In the genomic region with DNA sequence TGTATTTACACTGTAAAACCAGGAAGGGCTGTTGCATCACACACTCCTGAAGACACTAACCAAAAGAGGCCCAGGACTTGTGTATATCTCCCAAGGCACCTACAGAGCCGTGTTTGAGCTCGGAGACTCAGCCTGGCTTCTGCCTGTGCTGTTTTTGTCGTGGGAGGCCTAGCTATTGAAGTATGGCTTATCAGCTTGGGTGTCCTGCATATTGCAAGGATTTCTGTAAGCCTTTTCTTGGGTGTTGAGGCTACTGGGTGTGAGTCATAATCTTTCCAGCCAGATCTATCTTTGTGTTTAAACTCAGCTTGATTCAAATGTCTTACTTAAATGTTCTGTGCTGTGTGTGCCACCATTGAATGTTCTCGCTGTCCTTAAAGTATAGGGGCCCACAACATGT, we compare ENCODE assay signal across 27 mouse cellular contexts. TPM values are rescaled to one million over a fixed set of nuclear protein-coding genes. Genes with fewer than 3 reads are reported as not detected.
DNase-seq lines count a peak whose midpoint lies in the region; ATAC-seq and TF ChIP-seq lines count a peak whose summit lies in the region.
"Had no signal": no experiment of that assay in that cellular context is flagged by ENCODE, and none has a peak within 500 bp of the region (broad histone marks: within the 10 kb centered on the region; RNA-seq: fewer than 3 reads in every experiment).

No protein-coding gene starts in this region.

- peak overlapping the region; percentile 44; the same call in 1 of the 2 replicates for H3K27ac ChIP-seq in left cerebral cortex, adult 2 months
- H3K27ac ChIP-seq: embryonic facial prominence, embryonic 10.5 days; embryonic facial prominence, embryonic 12.5 days; forebrain, embryonic 10.5 days; forebrain, embryonic 12.5 days had no signal

- DNase-seq in frontal cortex, postnatal 14 days (ENCODE audit: low spot score in 2 of 2), result no peak
- DNase-seq in left cerebral cortex, adult 2 months (ENCODE audit: extremely low spot score in 1 of 2, low spot score in 2 of 2), result no peak
- no peak for DNase-seq in left cerebral cortex, adult 18-20 months (ENCODE audit: low spot score in 2 of 2)
- peak; percentile 40 to 43 for DNase-seq in right cerebral cortex, adult 2 months (ENCODE audit: low spot score in 2 of 2)
- no peak for DNase-seq in right cerebral cortex, postnatal 25 days
- DNase-seq in telencephalon, adult 2 months (ENCODE audit: low read depth, low spot score), result peak; percentile 56
- DNase-seq: adrenal gland, adult 2 months; adrenal gland, postnatal 10 days; adrenal gland, postnatal 25 days; B cell, adult 2 months; cerebellum, adult 11-12 months; cerebellum, adult 2 months; cerebellum, adult 9-10 months; cerebellum, postnatal 10 days; cerebellum, postnatal 25 days had no signal

- no peak for TF ChIP-seq CTCF in left cerebral cortex, adult 2 months (IDR thresholded peaks at IDR 0.05)

- peak; percentile 64 for ATAC-seq in frontal cortex, adult (ENCODE audit: low TSS enrichment)
- ATAC-seq in erythroblast, adult 5-6 weeks (replicated peaks; ENCODE audit: low FRiP score, poor library complexity, severe bottlenecking), result no peak
- ATAC-seq: CD4-positive, CD25-positive, alpha-beta regulatory T cell, adult 4 months; forebrain, embryonic 14.5 days; forebrain, embryonic 16.5 days had no signal

- no peak overlapping the region for H3K4me3 ChIP-seq in left cerebral cortex, adult 2 months
- H3K4me3 ChIP-seq: embryonic facial prominence, embryonic 10.5 days; embryonic facial prominence, embryonic 12.5 days; erythroblast, embryonic 14.5 days; forebrain, embryonic 10.5 days; forebrain, embryonic 12.5 days had no signal

- intact Hi-C loops in left cerebral cortex, adult 2 months (cut with DNase I), result no loop called here

RNA-seq across cellular contexts. Expression of a gene that starts 19.0 kb away (rescaled TPM):
- total RNA-seq in left cerebral cortex, adult 2 months (2021), result 10 to 100 TPM; 26.4 to 27.8 TPM
- 10 to 100 TPM; 27.0 to 27.4 TPM for total RNA-seq in left cerebral cortex, adult 18-20 months (2021)
- 3.1 and 3.3 TPM in 2 replicates for total RNA-seq in erythroblast, adult 5-6 weeks (2015; ENCODE audit: low replicate concordance)
- 1.5 and 6.2 TPM in 2 replicates for total RNA-seq in erythroblast, adult 5-6 weeks (2017; ENCODE audit: low replicate concordance)

RNA-seq across cellular contexts. Expression of a gene that starts 45.6 kb away (rescaled TPM):
- total RNA-seq in left cerebral cortex, adult 2 months (2021), result 1 to 10 TPM; 9.5 to 9.8 TPM
- total RNA-seq in left cerebral cortex, adult 18-20 months (2021), result 10 to 100 TPM in 1 of 2 experiments, 1 to 10 TPM in 1; 9.0 to 11.4 TPM
- total RNA-seq in erythroblast, adult 5-6 weeks (2015; ENCODE audit: low replicate concordance), result 501 and 553 TPM in 2 replicates
- 1,057 and 1,255 TPM in 2 replicates for total RNA-seq in erythroblast, adult 5-6 weeks (2017; ENCODE audit: low replicate concordance)

RNA-seq across cellular contexts. Expression of a gene that starts 45.8 kb away (rescaled TPM):
- total RNA-seq in left cerebral cortex, adult 2 months (2021), result under 1 TPM; 0.44 to 0.86 TPM
- total RNA-seq in left cerebral cortex, adult 18-20 months (2021), result under 1 TPM; 0.21 to 0.46 TPM
- not detected in 2 replicates for total RNA-seq in erythroblast, adult 5-6 weeks (2015; ENCODE audit: low replicate concordance)
- total RNA-seq in erythroblast, adult 5-6 weeks (2017; ENCODE audit: low replicate concordance), result 0.26 TPM in 1 of 2 replicates, not detected in the other
- total RNA-seq: adrenal gland, adult 2 months; adrenal gland, postnatal 4 days; CH12.LX had no signal

Comparison
In these comparisons a context has a peak if more than half of its experiments do, and no peak if none do; other contexts are left out.
1. DNase-seq: peak in right cerebral cortex, adult 2 months (2 of 2) and telencephalon, adult 2 months (single experiment); none in frontal cortex, postnatal 14 days (0 of 2), left cerebral cortex, adult 2 months (0 of 2), left cerebral cortex, adult 18-20 months (0 of 2) and right cerebral cortex, postnatal 25 days (single experiment).
2. RNA of a gene that starts 45.6 kb away (total RNA-seq): 501 to 1,255 TPM in erythroblast, adult 5-6 weeks; 9.0 to 11.4 TPM in left cerebral cortex, adult 18-20 months and 9.5 to 9.8 TPM in left cerebral cortex, adult 2 months; every median in the first group is over 10 times any median in the second.